Mouse (Mus musculus) limb, embryonic 15.5 days (tissue): Measurements from ENCODE around the gene Kcnab3. TPM values are rescaled to one million over a fixed set of nuclear protein-coding genes. Genes with fewer than 3 reads are reported as not detected.

Experiments used
- ATAC-seq: fragments of 200-750 bp; cut with Nextera tagmentation; 2 replicates; pipeline ENCODE4 v1.8.0; 2017; ENCODE audit warnings: low read depth, moderate TSS enrichment; ENCODE audit not compliant: insufficient number of reproducible peaks, low FRiP score, low TSS enrichment
- H3K27ac ChIP-seq: fragments of 300-500 bp; sonication (generic); 2 replicates; pipeline ENCODE4 v1.5.1; 2015; ENCODE audit warnings: moderate library complexity, mild to moderate bottlenecking, inconsistent platforms
- H3K27me3 ChIP-seq: fragments of 300-500 bp; sonication (generic); 2 replicates; pipeline ENCODE4 v1.6.1; 2015; ENCODE audit warnings: inconsistent platforms
- H3K36me3 ChIP-seq: fragments of 300-500 bp; sonication (generic); 2 replicates; pipeline ENCODE4 v1.6.1; 2015; ENCODE audit warnings: inconsistent platforms
- H3K4me1 ChIP-seq: fragments of 300-500 bp; sonication (generic); 2 replicates; pipeline ENCODE4 v1.6.1; 2015; ENCODE audit warnings: inconsistent platforms
- H3K4me2 ChIP-seq: fragments of 300-500 bp; sonication (generic); 2 replicates; pipeline ENCODE4 v1.6.1; 2015; ENCODE audit warnings: mild to moderate bottlenecking, inconsistent platforms
- H3K4me3 ChIP-seq: fragments of 300-500 bp; sonication (generic); 2 replicates; pipeline ENCODE4 v1.5.1; 2015; ENCODE audit warnings: mild to moderate bottlenecking, inconsistent platforms
- H3K9ac ChIP-seq: fragments of 300-500 bp; sonication (generic); 2 replicates; pipeline ENCODE4 v1.6.1; 2015; ENCODE audit warnings: inconsistent platforms
- H3K9me3 ChIP-seq: fragments of 300-500 bp; sonication (generic); 2 replicates; pipeline ENCODE4 v1.6.1; 2016; ENCODE audit warnings: inconsistent platforms
- WGBS: fragments of 180-500 bp; shearing (Covaris S2); methylation state at CpG from one replicate; pipeline ENCODE4 v1.1.7; 2015; 5-methylcytosine and 5-hydroxymethylcytosine counted together
- polyA plus RNA-seq: library from polyadenylated mRNA; unstranded; fragments of >200 nt; fragmentation: Nextera tagmentation; extraction: Ambion mirVana; gene quantifications from 2 replicates; pipeline ENCODE4 v1.2.1, GENCODE M21; 2015

Gene Kcnab3
- polyA plus RNA-seq, 1 experiment from 2014 or later, result 2.3 TPM

DNA sequence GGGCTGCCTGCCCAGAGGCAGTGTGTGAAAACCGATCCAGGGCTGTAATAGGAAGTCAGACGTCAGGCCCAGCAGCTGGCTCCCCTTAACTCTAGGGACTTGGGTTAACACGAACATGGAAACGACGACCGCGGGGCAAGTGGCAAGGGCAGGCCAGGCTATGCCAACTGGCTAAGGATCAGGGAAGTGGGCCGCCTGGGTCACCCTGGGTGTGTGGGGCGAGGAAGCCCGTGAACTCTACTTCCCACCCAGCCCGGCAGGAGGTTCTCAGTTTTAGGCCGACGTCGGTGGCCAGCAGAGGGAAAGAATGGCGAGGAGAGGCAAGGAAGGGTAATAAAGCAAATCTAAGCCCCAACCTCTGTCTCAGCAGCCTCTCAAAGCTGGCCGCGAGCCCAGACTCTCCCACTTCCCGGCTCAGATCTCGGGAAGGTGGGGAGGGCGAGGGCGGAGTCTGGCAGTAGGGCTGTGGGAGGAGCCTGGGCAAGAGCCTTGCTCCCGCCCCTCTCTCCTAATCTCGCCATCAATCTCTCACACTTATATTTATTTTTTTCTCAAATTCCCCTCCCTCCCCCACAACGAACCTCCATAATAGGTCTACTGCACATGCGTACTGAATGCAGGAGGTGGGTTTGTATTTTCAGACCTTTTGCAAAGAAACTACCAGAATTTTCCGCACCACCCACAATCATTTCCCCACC is 40.2 kb downstream of the Kcnab3 start:
- Histone ChIP-seq H3K27me3 (no peaks in the 10 kb centered on the region), H3K4me1 (peaks cover 58% of the 10 kb centered on the region), H3K4me2 (peak overlapping the region; percentile 87), H3K9ac (peak overlapping the region; percentile 39; the same call in 1 of the 2 replicates), H3K4me3 (peak overlapping the region; percentile 81), H3K9me3 (no peaks in the 10 kb centered on the region), H3K27ac (peak overlapping the region; percentile 99), H3K36me3 (peaks cover 30% of the 10 kb centered on the region)
- 0% methylated on average over 26 of the region's 26 CpGs for WGBS
- ATAC-seq, result peak; percentile 86

DNA sequence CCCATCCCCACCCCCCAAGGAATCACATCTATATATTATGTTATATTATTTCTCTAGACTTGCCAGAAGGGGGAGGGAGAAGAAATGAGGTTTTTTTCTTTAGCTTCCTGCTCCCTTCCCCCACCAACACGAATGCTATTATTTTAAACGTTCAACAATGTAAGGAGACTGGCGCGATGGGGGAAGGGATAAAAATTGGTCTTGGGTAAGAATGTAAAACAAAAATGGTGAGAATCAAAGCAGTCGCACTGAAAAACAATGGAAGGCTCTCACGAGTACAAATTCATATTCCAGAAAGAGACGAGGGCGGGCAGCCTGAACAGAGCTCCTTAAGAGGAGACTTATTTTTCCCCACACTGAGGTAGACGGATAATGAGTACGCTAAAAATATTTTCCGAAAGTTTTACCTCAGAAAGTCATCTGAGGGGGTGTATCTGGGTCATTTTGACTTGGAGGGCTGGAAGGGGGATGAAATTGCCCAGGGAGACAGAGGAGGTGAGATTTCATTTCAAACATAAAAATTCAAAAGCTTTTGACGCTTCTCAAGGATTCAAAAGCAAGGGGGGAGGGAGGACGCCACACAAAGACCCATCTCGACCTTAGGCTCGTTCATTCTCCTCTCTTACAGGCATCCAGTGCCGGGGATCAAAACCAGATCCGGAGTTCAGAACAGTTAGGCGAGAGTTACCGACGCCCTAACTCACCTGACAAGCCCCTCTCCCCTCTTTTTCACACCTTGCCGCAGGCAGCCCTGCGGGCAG is 41.0 kb downstream of the Kcnab3 start:
- Histone ChIP-seq H3K9me3 (no peaks in the 10 kb centered on the region), H3K4me2 (peak overlapping the region; percentile 87), H3K4me1 (peaks cover 66% of the 10 kb centered on the region), H3K9ac (peak overlapping the region; percentile 98), H3K36me3 (peaks cover 23% of the 10 kb centered on the region), H3K27ac (peak overlapping the region; percentile 99), H3K27me3 (no peaks in the 10 kb centered on the region), H3K4me3 (peak overlapping the region; percentile 81)
- ATAC-seq, result no peak
- WGBS, result under 1% methylated on average over 22 of the region's 22 CpGs

DNA sequence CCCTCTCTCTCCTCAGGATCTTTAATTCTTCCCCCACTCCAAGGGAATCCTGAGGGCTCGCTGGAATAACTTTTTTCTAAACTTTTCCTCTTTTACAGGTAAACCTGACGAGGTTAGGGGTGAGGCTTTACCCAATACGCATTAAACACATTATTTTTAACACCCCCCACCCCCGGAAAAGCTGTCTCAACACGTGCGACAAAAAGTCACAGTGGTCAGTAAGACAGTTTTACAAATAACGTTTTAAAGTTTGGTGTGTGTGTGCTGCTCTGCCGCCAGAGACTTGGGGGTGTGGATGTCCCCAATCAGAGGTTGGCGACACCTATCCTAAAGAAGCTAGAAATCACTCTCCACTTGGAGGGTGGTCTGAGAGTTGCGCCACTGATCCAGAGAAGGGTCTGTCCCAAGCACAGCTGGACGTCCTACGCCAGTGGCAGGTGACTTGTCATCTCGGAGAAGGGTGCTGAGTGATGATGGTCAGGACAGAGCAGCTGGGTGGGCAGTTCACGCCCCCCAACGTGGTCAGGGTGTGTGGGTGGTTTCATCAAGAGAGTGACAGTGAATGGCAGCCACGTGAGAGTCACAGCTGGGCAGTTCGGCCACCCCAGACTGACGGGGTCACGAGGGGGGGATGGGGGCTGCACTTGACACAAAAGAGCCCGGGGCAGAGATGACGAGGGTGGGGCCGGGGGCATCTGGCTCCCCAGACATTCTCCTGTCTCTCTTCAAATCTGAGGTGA is 41.7 kb downstream of the Kcnab3 start:
- no peaks in the 10 kb centered on the region for H3K9me3 ChIP-seq
- no peak for ATAC-seq
- peak overlapping the region; percentile 81 for H3K4me3 ChIP-seq
- no peaks in the 10 kb centered on the region for H3K27me3 ChIP-seq
- under 1% methylated on average over 22 of the region's 22 CpGs for WGBS
- peak overlapping the region; percentile 87 for H3K4me2 ChIP-seq
- H3K27ac ChIP-seq, result peak overlapping the region; percentile 99
- peaks cover 16% of the 10 kb centered on the region for H3K36me3 ChIP-seq
- H3K4me1 ChIP-seq, result peaks cover 66% of the 10 kb centered on the region
- peak overlapping the region; percentile 98 for H3K9ac ChIP-seq

DNA sequence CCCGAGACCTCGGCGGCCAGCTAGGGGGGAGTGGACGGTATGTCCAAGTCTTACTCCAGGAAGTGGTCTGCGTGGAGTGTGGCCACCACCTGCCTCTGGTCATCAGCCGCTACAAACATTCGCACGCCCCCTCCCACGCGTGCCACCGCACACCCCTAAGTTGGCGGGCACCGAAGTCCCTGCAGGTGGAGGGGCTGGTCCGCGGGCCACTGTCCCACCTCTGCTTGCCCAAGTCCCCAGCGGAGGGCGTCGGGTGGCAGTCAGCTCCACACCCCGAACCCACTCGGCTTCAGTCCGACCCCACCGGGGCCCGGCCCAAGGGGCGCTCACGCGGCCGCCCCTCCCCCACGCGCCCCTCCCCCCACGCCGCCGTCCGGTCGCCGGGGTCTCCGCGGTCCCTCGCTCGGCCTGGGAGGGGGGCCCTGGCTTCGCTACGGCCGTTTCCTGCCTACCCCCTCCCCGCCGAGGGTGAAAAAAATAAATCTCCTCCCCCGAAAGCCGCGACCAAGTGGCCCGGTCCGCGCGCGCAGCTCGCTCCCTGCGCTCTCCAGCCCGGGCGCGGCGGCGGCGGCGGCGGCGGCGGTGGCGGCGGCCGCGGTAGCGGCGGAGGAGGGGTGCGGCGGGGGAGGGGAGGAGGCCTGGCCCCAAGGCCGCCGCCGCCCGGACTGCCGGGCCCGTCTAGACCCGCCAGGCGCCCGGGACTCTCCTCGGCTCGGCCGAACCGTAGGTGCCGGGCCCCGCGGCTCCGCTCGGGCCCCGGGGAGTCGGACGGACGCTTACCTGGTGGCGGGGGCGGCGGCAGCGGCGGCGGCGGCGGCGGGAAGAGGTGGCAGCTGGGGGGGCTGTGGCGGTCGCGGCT is 42.5 kb downstream of the Kcnab3 start:
- Histone ChIP-seq H3K4me1 (peaks cover 63% of the 10 kb centered on the region), H3K9me3 (no peaks in the 10 kb centered on the region), H3K4me3 (peak overlapping the region; percentile 81), H3K36me3 (peaks cover 11% of the 10 kb centered on the region), H3K27me3 (no peaks in the 10 kb centered on the region), H3K27ac (peak overlapping the region; percentile 99), H3K9ac (peak overlapping the region; percentile 98), H3K4me2 (peak overlapping the region; percentile 87)
- WGBS, result 1% methylated on average over 73 of the region's 106 CpGs
- no peak for ATAC-seq

DNA sequence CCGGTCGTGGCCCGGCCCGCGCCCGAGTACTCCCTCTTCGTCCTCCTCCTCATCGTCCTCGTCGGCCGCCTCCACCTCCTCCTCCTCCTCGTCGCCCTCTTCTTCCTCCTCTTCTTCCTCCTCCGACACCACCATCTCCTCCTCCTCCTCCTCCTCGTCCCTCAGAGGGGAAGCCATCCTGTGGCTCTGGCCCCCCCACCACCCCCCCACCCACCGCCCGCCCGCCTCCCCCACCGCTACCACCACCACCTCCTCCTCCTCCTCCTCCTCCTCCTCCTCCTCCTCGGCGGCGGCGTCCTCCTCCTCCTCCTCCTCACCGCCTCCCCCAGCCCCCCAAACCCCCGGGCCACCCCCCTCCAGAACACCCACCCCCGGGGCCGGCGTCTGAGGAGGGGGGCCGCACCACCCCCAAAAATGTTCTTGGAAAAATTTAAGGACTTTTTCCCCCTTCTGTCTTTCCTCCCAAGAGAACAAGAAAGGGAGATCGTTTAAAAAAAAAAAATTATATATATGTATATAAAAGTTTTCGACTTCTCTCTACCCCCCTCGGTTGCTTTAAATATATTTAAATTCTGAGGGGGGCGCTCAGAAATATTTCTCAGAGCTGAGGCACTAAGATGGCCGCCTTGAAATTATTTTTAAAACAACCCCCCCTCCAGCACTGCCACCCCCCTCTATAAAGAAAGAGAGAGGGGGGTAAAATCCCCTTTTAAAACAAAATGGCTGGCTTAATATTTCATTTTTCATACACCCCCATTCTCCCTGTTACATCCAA is 43.3 kb downstream of the Kcnab3 start, which contains the start of gene Chd3:
Gene Chd3, minus strand, starts transcription at position 192 of the 775 bp plus-strand sequence.
- Histone ChIP-seq H3K27me3 (no peaks in the 10 kb centered on the region), H3K27ac (peak within 1 kb of the TSS; percentile 99), H3K4me2 (peak within 1 kb of the TSS; percentile 87), H3K9ac (peak within 1 kb of the TSS; percentile 98), H3K36me3 (peaks cover 12% of the 10 kb centered on the region; the same call in 1 of the 2 replicates), H3K9me3 (no peaks in the 10 kb centered on the region), H3K4me3 (peak within 1 kb of the TSS; percentile 81), H3K4me1 (peaks cover 59% of the 10 kb centered on the region)
- ATAC-seq, result no peak
- WGBS, result under 1% methylated on average over 10 of the region's 34 CpGs

DNA sequence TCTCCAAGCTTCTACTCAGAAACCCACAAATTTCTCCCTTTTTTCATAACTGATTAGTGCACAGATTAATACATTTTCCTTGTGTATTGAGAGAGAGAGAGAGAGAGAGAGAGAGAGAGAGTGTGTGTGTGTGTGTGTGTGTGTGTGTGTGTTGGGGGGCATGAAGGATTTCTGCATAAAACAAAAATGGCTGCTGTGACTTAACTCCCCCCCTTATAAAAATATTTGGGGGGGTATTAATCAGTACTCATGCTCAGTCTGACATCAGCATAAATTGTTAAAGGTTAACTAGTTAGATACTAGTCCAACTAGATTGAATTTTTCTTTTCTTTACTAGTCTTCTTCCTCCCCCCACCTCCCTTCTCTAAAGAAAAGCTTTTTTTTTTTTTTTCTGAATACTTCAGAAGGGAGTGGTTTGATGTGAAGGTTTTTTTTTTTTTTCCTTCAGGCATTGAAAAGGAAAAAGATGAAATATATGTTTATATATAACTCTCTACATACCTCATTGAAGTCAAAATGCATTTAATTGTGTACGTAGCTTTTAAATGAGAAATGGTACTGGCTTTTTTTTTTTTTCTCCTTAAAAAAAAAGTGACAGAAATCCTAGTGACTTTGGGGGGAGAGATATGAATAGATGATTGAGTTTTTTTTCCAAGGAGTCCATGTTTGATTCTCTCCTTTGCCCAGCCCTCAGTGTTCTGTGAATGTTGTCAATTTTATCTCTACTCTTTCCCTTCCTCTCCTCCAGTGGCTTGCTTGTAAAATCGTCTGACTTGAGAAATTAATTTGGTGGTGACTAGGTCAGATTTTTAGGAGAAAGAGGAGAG is 44.1 kb downstream of the Kcnab3 start:
- H3K4me3 ChIP-seq, result peak overlapping the region; percentile 81
- H3K36me3 ChIP-seq, result 0 out of 2 replicates have a peak, but pooled peaks cover 11% of the 10 kb centered on the region
- H3K9me3 ChIP-seq, result no peaks in the 10 kb centered on the region
- 0 out of 2 replicates have a peak overlapping the region, but pooled peaks have one; percentile 10 for H3K9ac ChIP-seq
- ATAC-seq, result no peak
- WGBS, result 16% methylated on average over 2 of the region's 2 CpGs
- peak overlapping the region; percentile 99 for H3K27ac ChIP-seq
- H3K27me3 ChIP-seq, result no peaks in the 10 kb centered on the region
- H3K4me2 ChIP-seq, result peak overlapping the region; percentile 87
- peaks cover 51% of the 10 kb centered on the region for H3K4me1 ChIP-seq

DNA sequence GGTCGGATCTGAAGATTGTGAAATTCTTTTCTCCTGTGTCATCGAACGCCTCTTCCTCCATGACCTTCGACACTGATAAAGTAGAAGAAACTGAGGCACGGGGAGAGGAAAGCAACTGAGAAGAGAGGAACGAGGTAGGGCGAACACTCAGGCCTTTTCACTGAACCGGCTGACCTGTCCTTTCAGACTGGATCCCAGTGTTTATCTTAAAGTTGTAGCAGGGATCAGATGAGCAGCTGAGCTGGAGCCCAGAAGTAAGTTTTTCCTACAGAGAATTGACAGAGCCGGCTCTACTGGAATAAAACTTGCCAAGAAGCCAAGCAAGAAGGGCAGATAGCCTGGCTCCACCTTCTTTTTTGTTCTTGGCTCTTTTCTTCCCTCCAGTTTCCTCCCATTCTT is 44.8 kb downstream of the Kcnab3 start:
- no peak for ATAC-seq
- Histone ChIP-seq H3K4me1 (peaks cover 44% of the 10 kb centered on the region), H3K27me3 (no peaks in the 10 kb centered on the region), H3K4me3 (peak overlapping the region; percentile 10; the same call in 1 of the 2 replicates), H3K4me2 (peak overlapping the region; percentile 25), H3K27ac (peak overlapping the region; percentile 86), H3K9me3 (no peaks in the 10 kb centered on the region), H3K9ac (no peak overlapping the region), H3K36me3 (peaks cover 14% of the 10 kb centered on the region; the same call in 1 of the 2 replicates)
- 35% methylated on average over 9 of the region's 9 CpGs for WGBS

DNA sequence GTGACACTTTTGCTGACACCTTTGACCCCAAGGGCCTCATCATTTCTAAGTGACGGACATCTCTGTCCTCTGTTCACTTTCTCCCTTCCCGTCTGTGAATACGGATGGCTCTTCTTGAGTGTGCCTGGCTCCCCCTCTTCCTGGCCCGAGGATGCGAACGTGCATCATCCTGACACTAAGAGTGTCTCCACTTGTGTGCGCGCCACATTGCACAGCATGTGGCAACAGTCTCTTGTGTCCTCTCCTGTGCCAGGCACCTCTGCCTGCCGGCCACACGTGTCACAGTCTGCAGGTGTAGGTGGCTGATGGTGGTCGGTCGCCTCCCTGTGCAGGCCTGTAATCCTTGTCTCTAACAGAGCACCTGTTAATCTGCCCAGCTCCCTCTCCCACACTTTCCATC is 45.5 kb downstream of the Kcnab3 start:
- H3K4me1 ChIP-seq, result peaks cover 37% of the 10 kb centered on the region
- H3K36me3 ChIP-seq, result peaks cover 15% of the 10 kb centered on the region; the same call in 1 of the 2 replicates
- H3K9ac ChIP-seq, result no peak overlapping the region
- no peak overlapping the region for H3K4me3 ChIP-seq
- H3K27me3 ChIP-seq, result no peaks in the 10 kb centered on the region
- H3K4me2 ChIP-seq, result no peak overlapping the region; the same call in 1 of the 2 replicates
- ATAC-seq, result no peak
- H3K27ac ChIP-seq, result peak overlapping the region; percentile 86
- 59% methylated on average over 12 of the region's 12 CpGs for WGBS
- no peaks in the 10 kb centered on the region for H3K9me3 ChIP-seq

DNA sequence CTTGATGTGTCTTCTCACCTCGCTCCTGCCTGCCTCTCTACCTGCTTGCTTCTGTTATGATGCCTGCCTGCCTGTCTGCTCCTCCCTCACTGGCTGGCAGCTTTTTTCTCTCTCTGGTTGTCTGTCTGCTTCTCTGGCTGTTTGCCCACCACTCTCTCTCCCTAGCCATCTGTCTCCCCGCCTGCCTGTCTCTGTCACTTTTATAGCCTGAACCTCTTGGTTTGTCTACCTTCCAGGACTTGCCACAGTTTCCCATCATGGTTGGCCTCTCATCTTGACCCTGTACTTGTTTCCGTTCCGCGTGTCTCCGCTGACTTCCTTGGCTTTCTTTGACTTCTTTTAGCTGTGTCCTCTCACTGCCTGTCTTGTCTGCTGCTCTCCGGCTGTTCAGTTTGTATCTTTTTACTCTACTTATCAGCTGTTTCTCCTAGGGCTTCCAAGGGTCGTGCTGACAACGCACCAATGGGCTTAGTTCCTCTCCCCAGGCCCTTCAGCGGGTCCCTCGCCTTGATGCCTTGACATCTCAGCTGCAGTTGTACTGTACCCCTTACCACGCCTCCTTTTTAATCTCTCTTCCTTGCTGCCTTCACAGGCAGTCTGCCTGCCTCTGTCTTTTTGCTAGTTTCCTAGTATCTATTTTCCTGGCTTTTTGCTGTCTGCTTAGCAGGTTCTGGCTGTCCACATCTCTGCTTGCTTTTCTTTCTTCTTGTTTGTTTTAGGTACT is 46.2 kb downstream of the Kcnab3 start:
- Histone ChIP-seq H3K36me3 (peaks cover 15% of the 10 kb centered on the region; the same call in 1 of the 2 replicates), H3K4me1 (peaks cover 32% of the 10 kb centered on the region), H3K27me3 (no peaks in the 10 kb centered on the region), H3K9ac (no peak overlapping the region), H3K9me3 (no peaks in the 10 kb centered on the region), H3K4me2 (no peak overlapping the region), H3K4me3 (no peak overlapping the region), H3K27ac (peak overlapping the region; percentile 59)
- ATAC-seq, result no peak
- WGBS, result 61% methylated on average over 12 of the region's 12 CpGs
